ENCODE assay signal across 8 mouse cellular contexts in genomic region chr2:18392331-18393021, GRCm38 (mm10). TPM values are rescaled to one million over a fixed set of nuclear protein-coding genes. Genes with fewer than 3 reads are reported as not detected.
DNase-seq lines count a peak whose midpoint lies in the region; ATAC-seq and TF ChIP-seq lines count a peak whose summit lies in the region.

Gene Dnajc1, minus strand, starts transcription at chr2:18392830.

- peaks cover 3% of the 10 kb centered on the region; the same call in 1 of the 2 replicates for H3K4me1 ChIP-seq in cortical plate, adult 2 months (ENCODE audit: control insufficient read depth, insufficient read depth, low read length)
- H3K4me1 ChIP-seq in megakaryocyte, embryonic 14.5 days = peaks cover 18% of the 10 kb centered on the region

- H3K4me3 ChIP-seq in cortical plate, adult 2 months (ENCODE audit: insufficient read depth, low read length) = peak within 1 kb of the TSS; percentile 66
- H3K4me3 ChIP-seq in megakaryocyte, embryonic 14.5 days (replicated peaks) = peak within 1 kb of the TSS; percentile 98

- H3K27me3 ChIP-seq in megakaryocyte, embryonic 14.5 days (replicated peaks) = no peaks in the 10 kb centered on the region

- peak; percentile 98 for ATAC-seq in activated CD4-positive, CD25-positive, alpha-beta regulatory T cell, adult 4 months

- peak; percentile 78 to 79 for DNase-seq in gastrocnemius, adult 8-10 months (ENCODE audit: low spot score in 2 of 2)
- DNase-seq in hindlimb bud, embryonic 11.5 days (ENCODE audit: extremely low spot score, low read depth, low spot score) = peak; percentile 86
- DNase-seq in left cerebral cortex, adult 8-10 months (ENCODE audit: low spot score in 2 of 2) = peak; percentile 74 to 88
- DNase-seq in right cerebral cortex, postnatal 10 days (ENCODE audit: low spot score in 2 of 2) = peak; percentile 94 to 95
- DNase-seq in urinary bladder, postnatal 25 days (ENCODE audit: low spot score) = peak; percentile 75

- no peaks in the 10 kb centered on the region for H3K36me3 ChIP-seq in megakaryocyte, embryonic 14.5 days (replicated peaks; ENCODE audit: low read length)

- peak within 1 kb of the TSS; percentile 98 for H3K27ac ChIP-seq in cortical plate, adult 2 months (ENCODE audit: insufficient read depth, low read length)

- peaks cover 3% of the 10 kb centered on the region; the same call in 1 of the 2 replicates for H3K9me3 ChIP-seq in megakaryocyte, embryonic 14.5 days

- TF ChIP-seq CTCF in cortical plate, adult 2 months (IDR thresholded peaks at IDR 0.05; ENCODE audit: extremely low read depth, insufficient read depth, low read length) = no peak

- peak; percentile 80 for TF ChIP-seq POLR2A in cortical plate, adult 2 months (IDR thresholded peaks at IDR 0.05; ENCODE audit: extremely low read depth, insufficient read depth, low read length)

RNA-seq across cellular contexts. Expression of gene Dnajc1, which starts in this region (rescaled TPM):
- polyA plus RNA-seq in activated CD4-positive, CD25-positive, alpha-beta regulatory T cell, adult 4 months (2017; shearing (Covaris generic)) = 10 to 100 TPM; 28.5 to 33.8 TPM
- 13.7 and 14.9 TPM in 2 replicates for polyA plus RNA-seq in cortical plate, adult 2 months (2012; rRNA removed)
- 10 to 100 TPM in 3 of 4 experiments, 1 to 10 TPM in 1; 8.9 to 11.4 (median 10.8) TPM for total RNA-seq in gastrocnemius, adult 8-10 months (2022)
- 10 to 100 TPM; 18.1 to 21.1 (median 20.2) TPM for total RNA-seq in left cerebral cortex, adult 8-10 months (2022)
- polyA plus RNA-seq in megakaryocyte, embryonic 14.5 days (2012; ENCODE audit: insufficient read depth, low replicate concordance) = 32.9 and 60.2 TPM in 2 replicates

Comparison
In these comparisons a context has a peak if more than half of its experiments do, and no peak if none do; other contexts are left out.
1. Peak in every context shown above with its lines: DNase-seq, ATAC-seq, H3K4me3 ChIP-seq and H3K27ac ChIP-seq.